Mouse (Mus musculus) T-helper 1 cell (primary cell): ENCODE data around the gene Map3k20.

Source experiments
- in situ Hi-C: fragments of 300-600 bp; cut with MboI, MseI; formaldehyde crosslinking; loops from one replicate; pipeline ENCODE4 v1.15.1; 2025; ENCODE audit warnings: high pct_unique_total_duplicates

The Map3k20 gene

GRCm38 (mm10) chr2:72285256-72285887, at the start of gene Map3k20:
Gene Map3k20, plus strand, starts transcription at chr2:72285637.
- in situ Hi-C loops: no loop called here

GRCm38 (mm10) chr2:72238421-72238820, 47.0 kb upstream of the Map3k20 start:
- in situ Hi-C loops: no loop called here

- in situ Hi-C loops: no loop called here
Observed at GRCm38 (mm10) chr2:72238925-72239324, 46.5 kb upstream of the Map3k20 start.

- in situ Hi-C loops: no loop called here
Observed at GRCm38 (mm10) chr2:72239456-72239855, 46.0 kb upstream of the Map3k20 start.

GRCm38 (mm10) chr2:72239993-72240392, 45.4 kb upstream of the Map3k20 start:
- in situ Hi-C loops: loop anchor here (5.0 kb wide), 1 partner anchor 152 kb away; no protein-coding TSS in a partner anchor

- in situ Hi-C loops: loop anchor here (5.0 kb wide), 1 partner anchor 152 kb away; no protein-coding TSS in a partner anchor
Observed at GRCm38 (mm10) chr2:72240691-72241090, 44.7 kb upstream of the Map3k20 start.

GRCm38 (mm10) chr2:72241714-72242472, 43.5 kb upstream of the Map3k20 start:
- in situ Hi-C loops: loop anchor here (5.0 kb wide), 1 partner anchor 150 kb away; no protein-coding TSS in a partner anchor

GRCm38 (mm10) chr2:72242910-72243675, 42.3 kb upstream of the Map3k20 start:
- in situ Hi-C loops: loop anchor here (5.0 kb wide), 1 partner anchor 149 kb away; no protein-coding TSS in a partner anchor

GRCm38 (mm10) chr2:72245631-72246030, 39.8 kb upstream of the Map3k20 start:
- in situ Hi-C loops: loop anchor here (5.0 kb wide), 1 partner anchor 62 kb away; no protein-coding TSS in a partner anchor

- in situ Hi-C loops: loop anchor here (5.0 kb wide), 1 partner anchor 61 kb away; no protein-coding TSS in a partner anchor
Observed at GRCm38 (mm10) chr2:72246376-72246775, 39.1 kb upstream of the Map3k20 start.

GRCm38 (mm10) chr2:72247819-72248218, 37.6 kb upstream of the Map3k20 start:
- in situ Hi-C loops: loop anchor here (5.0 kb wide), 1 partner anchor 59 kb away; no protein-coding TSS in a partner anchor

GRCm38 (mm10) chr2:72252510-72253505, 32.6 kb upstream of the Map3k20 start:
- in situ Hi-C loops: no loop called here

GRCm38 (mm10) chr2:72253882-72254281, 31.6 kb upstream of the Map3k20 start:
- in situ Hi-C loops: no loop called here

- in situ Hi-C loops: no loop called here
Observed at GRCm38 (mm10) chr2:72254813-72255582, 30.4 kb upstream of the Map3k20 start.

GRCm38 (mm10) chr2:72260704-72261103, 24.7 kb upstream of the Map3k20 start:
- in situ Hi-C loops: no loop called here

- in situ Hi-C loops: no loop called here
Observed at GRCm38 (mm10) chr2:72262814-72263480, 22.5 kb upstream of the Map3k20 start.

- in situ Hi-C loops: no loop called here
Observed at GRCm38 (mm10) chr2:72267390-72267789, 18.0 kb upstream of the Map3k20 start.

GRCm38 (mm10) chr2:72269651-72270341, 15.6 kb upstream of the Map3k20 start:
- in situ Hi-C loops: no loop called here
